Mouse (Mus musculus) intestine, embryonic 15.5 days (tissue): ENCODE measurements around the gene Tnnt3. TPM values are rescaled to one million over a fixed set of nuclear protein-coding genes. Genes with fewer than 3 reads are reported as not detected.

Source experiments
- ATAC-seq: fragments of 200-750 bp; cut with Nextera tagmentation; 2 replicates; pipeline ENCODE4 v1.8.0; 2017; ENCODE audit warnings: moderate TSS enrichment, moderate library complexity
- H3K27ac ChIP-seq: fragments of 300-500 bp; sonication (generic); 2 replicates; pipeline ENCODE4 v1.5.1; 2015; ENCODE audit warnings: mild to moderate bottlenecking, inconsistent platforms
- H3K27me3 ChIP-seq: fragments of 300-500 bp; sonication (generic); replicated peaks from 2 replicates; pipeline ENCODE4 v1.6.1; 2015; ENCODE audit warnings: inconsistent platforms
- H3K36me3 ChIP-seq: fragments of 300-500 bp; sonication (generic); 2 replicates; pipeline ENCODE4 v1.6.1; 2015; ENCODE audit warnings: inconsistent platforms
- H3K4me1 ChIP-seq: fragments of 300-500 bp; sonication (generic); replicated peaks from 2 replicates; pipeline ENCODE4 v1.6.1; 2015; ENCODE audit warnings: inconsistent platforms
- H3K4me2 ChIP-seq: fragments of 300-500 bp; sonication (generic); replicated peaks from 2 replicates; pipeline ENCODE4 v1.6.1; 2015; ENCODE audit warnings: mild to moderate bottlenecking, inconsistent platforms
- H3K4me3 ChIP-seq: fragments of 300-500 bp; sonication (generic); replicated peaks from 2 replicates; pipeline ENCODE4 v1.5.1; 2015; ENCODE audit warnings: inconsistent platforms
- H3K9ac ChIP-seq: fragments of 300-500 bp; sonication (generic); 2 replicates; pipeline ENCODE4 v1.6.1; 2015; ENCODE audit warnings: inconsistent platforms
- H3K9me3 ChIP-seq: fragments of 300-500 bp; sonication (generic); 2 replicates; pipeline ENCODE4 v1.6.1; 2016; ENCODE audit warnings: inconsistent platforms
- WGBS: fragments of 180-500 bp; shearing (Covaris S2); methylation state at CpG from one replicate; pipeline ENCODE4 v1.1.7; 2015; 5-methylcytosine and 5-hydroxymethylcytosine counted together
- polyA plus RNA-seq: library from polyadenylated mRNA; unstranded; fragments of >200 nt; fragmentation: Nextera tagmentation; extraction: Ambion mirVana; gene quantifications from 2 replicates; pipeline ENCODE4 v1.2.1, GENCODE M21; 2015

Tnnt3 gene
- polyA plus RNA-seq, 1 experiment from 2014 or later = 4.3 TPM

DNA sequence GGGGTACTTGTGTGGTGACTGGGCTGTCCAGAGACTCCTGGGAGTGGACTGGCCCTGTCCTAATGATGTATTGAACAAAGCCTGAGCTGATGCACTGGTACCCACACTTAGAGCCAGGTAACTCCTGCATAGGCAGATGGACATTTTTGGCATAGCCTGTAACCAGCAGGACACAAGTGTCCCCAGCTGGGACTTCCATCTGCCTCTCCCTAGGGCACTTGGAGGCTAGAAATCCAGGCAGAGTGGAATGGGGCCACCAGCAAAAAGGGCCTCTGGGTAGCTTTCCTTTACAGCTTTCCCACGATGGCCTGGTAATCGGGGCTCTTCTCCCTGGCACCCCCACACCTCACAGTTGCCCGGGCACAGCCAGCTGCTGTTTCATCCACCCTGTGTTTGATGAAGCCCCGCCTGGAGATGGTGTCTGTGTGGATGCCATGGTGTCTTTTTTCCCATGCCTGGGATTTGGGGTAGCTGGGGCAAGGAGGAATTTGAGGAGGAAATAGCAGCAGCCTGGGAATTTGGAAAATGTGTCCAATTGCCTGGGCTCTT, 63.3 kb downstream of the Tnnt3 start:
- 42% methylated on average over 4 of the region's 4 CpGs for WGBS

DNA sequence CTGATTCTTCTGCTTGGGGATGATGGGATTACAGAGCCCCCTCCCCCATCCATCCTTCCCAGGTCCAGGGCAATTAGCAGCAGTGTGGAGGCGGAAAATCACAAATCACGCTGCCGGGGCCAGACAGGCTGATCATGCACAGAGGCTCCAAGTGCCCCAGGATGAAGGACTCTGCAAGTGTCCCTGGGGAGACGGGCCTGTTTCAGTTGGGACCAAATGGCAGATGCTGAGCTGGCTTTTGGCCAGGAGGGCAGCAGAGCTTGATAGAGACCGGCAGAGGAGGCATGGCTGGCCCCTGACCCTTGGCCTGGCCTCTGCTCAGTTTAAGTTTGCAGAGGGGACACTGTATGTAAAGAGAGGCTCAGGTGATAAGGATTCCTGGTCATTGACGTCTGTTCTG, 64.5 kb downstream of the Tnnt3 start:
- Histone ChIP-seq H3K36me3 (no peaks in the 10 kb centered on the region), H3K4me1 (peaks cover 70% of the 10 kb centered on the region), H3K9ac (no peak overlapping the region), H3K4me2 (no peak overlapping the region), H3K4me3 (no peak overlapping the region), H3K27me3 (no peaks in the 10 kb centered on the region), H3K9me3 (no peaks in the 10 kb centered on the region), H3K27ac (peak overlapping the region; percentile 83)
- WGBS = 28% methylated on average over 6 of the region's 6 CpGs
- ATAC-seq = no peak

More for the DNA sequence above, 63.3 kb downstream of the Tnnt3 start:
- Histone ChIP-seq H3K4me1 (peaks cover 73% of the 10 kb centered on the region), H3K36me3 (no peaks in the 10 kb centered on the region), H3K9me3 (no peaks in the 10 kb centered on the region), H3K27me3 (no peaks in the 10 kb centered on the region), H3K4me3 (no peak overlapping the region), H3K9ac (peak overlapping the region; percentile 8; the same call in 1 of the 2 replicates), H3K27ac (peak overlapping the region; percentile 83), H3K4me2 (no peak overlapping the region)
- no peak for ATAC-seq

DNA sequence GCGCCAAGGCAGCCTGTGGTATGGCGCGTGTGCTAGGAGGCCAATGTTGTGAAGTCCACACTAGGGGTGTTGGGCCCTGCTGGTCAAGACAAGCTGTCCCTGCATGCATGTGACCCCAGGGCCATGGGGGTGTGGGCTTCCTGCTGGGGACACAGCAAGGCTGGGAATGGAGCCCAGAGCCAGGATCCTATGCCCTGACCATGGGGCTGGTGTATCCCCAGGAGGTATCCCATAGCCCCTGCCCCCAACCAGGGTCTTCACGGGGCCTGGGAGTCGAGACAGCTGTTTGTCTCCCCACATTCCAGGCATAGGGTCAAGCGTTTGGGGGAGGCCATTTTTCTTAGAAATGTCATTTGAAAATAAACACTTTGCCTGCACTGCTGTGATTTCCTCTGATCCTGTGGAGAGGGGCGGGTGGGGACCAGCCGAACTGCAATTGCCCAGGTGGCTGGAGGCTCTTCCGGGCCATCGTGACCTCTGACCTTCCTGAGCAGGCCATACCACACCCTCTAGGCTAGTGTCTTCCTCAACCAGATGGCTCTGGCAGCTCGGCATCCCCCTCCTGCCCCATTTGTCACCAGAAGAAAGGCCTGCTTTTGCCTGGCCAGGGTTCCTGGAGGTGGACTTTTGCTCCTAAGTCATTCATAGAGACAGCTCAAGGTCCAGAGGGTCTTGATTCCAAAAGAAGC, 66.5 kb downstream of the Tnnt3 start:
- H3K4me1 ChIP-seq = peaks cover 72% of the 10 kb centered on the region
- H3K9me3 ChIP-seq = no peaks in the 10 kb centered on the region
- no peak overlapping the region for H3K4me2 ChIP-seq
- 37% methylated on average over 11 of the region's 11 CpGs for WGBS
- no peak overlapping the region for H3K4me3 ChIP-seq
- H3K27ac ChIP-seq = peak overlapping the region; percentile 52
- H3K36me3 ChIP-seq = no peaks in the 10 kb centered on the region
- no peak for ATAC-seq
- H3K9ac ChIP-seq = no peak overlapping the region
- H3K27me3 ChIP-seq = no peaks in the 10 kb centered on the region

Other genes with a start within 250 kb of the Tnnt3 start
- not detected in 2 replicates for gene Gm2431, start 240.5 kb upstream of the Tnnt3 start, polyA plus RNA-seq
- not detected in 2 replicates for gene Gm4559, start 224.5 kb upstream of the Tnnt3 start, polyA plus RNA-seq
- gene Krtap5-1, start 201.7 kb upstream of the Tnnt3 start, polyA plus RNA-seq = not detected in 2 replicates
- not detected in 2 replicates for gene Krtap5-4, start 195.3 kb upstream of the Tnnt3 start, polyA plus RNA-seq
- gene Ifitm10, start 125.1 kb upstream of the Tnnt3 start, polyA plus RNA-seq = 1.9 and 2.0 TPM in 2 replicates
- gene Gm49369, start 116.2 kb upstream of the Tnnt3 start, polyA plus RNA-seq = 1.2 and 1.9 TPM in 2 replicates
- 282 and 329 TPM in 2 replicates for gene Ctsd, start 110.8 kb upstream of the Tnnt3 start, polyA plus RNA-seq
- gene Syt8, start 64.0 kb upstream of the Tnnt3 start, polyA plus RNA-seq = 5.4 and 5.6 TPM in 2 replicates
- 4.8 and 4.9 TPM in 2 replicates for gene Tnni2, start 57.0 kb upstream of the Tnnt3 start, polyA plus RNA-seq
- 130 and 145 TPM in 2 replicates for gene Lsp1, start 38.0 kb upstream of the Tnnt3 start, polyA plus RNA-seq
- gene Mrpl23, start 33.9 kb downstream of the Tnnt3 start, polyA plus RNA-seq = 44.9 and 57.4 TPM in 2 replicates
- gene Igf2, start 168.0 kb downstream of the Tnnt3 start, polyA plus RNA-seq = 958 and 978 TPM in 2 replicates
- 1.0 and 1.4 TPM in 2 replicates for gene Gm49394, start 171.1 kb downstream of the Tnnt3 start, polyA plus RNA-seq
- 272 and 461 TPM in 2 replicates for gene Ins2, start 244.5 kb downstream of the Tnnt3 start, polyA plus RNA-seq